Mouse (Mus musculus) thymus, adult 2 months (tissue): ENCODE results near the gene Gmpr2. TPM values are rescaled to one million over a fixed set of nuclear protein-coding genes. Genes with fewer than 3 reads are reported as not detected.

Source experiments
- DNase-seq: peaks from one replicate; pipeline ENCODE4 v3.0.0; 2021
- H3K27ac ChIP-seq: fragments of 200-500 bp; 2 replicates; pipeline ENCODE4 v1.5.1; 2012; ENCODE audit warnings: low read length, control low read depth; ENCODE audit not compliant: control insufficient read depth, insufficient read depth
- H3K27me3 ChIP-seq: fragments of 200-500 bp; 2 replicates; pipeline ENCODE4 v1.6.1; 2012; ENCODE audit warnings: mild to moderate bottlenecking, low read length, moderate library complexity, mixed read lengths; ENCODE audit not compliant: control insufficient read depth, insufficient read depth
- H3K36me3 ChIP-seq: fragments of 200-500 bp; 2 replicates; pipeline ENCODE4 v1.6.1; 2012; ENCODE audit warnings: mild to moderate bottlenecking, low read length, moderate library complexity; ENCODE audit not compliant: control insufficient read depth, insufficient read depth
- H3K4me1 ChIP-seq: fragments of 200-500 bp; replicated peaks from 2 replicates; pipeline ENCODE4 v1.6.1; 2012; ENCODE audit warnings: low read length; ENCODE audit not compliant: control insufficient read depth, insufficient read depth
- H3K4me3 ChIP-seq: fragments of 200-500 bp; 2 replicates; pipeline ENCODE4 v1.5.1; 2012; ENCODE audit warnings: mild to moderate bottlenecking, low read length, control low read depth, moderate library complexity; ENCODE audit not compliant: control insufficient read depth, insufficient read depth
- CTCF ChIP-seq: fragments of 200-500 bp; IDR thresholded peaks from 2 replicates; pipeline ENCODE4 v1.5.1; 2012; ENCODE audit warnings: mild to moderate bottlenecking, control low read depth, low read length, moderate library complexity, borderline replicate concordance; ENCODE audit not compliant: control insufficient read depth, poor library complexity, insufficient read depth; ENCODE audit errors: extremely low read depth
- POLR2A ChIP-seq: fragments of 200-500 bp; IDR thresholded peaks from 2 replicates; pipeline ENCODE4 v1.6.1; 2012; ENCODE audit warnings: mild to moderate bottlenecking, low read length, control low read depth, moderate library complexity; ENCODE audit not compliant: control insufficient read depth, poor library complexity, insufficient read depth; ENCODE audit errors: extremely low read depth
- WGBS: fragments of 180-500 bp; shearing (Covaris S2); methylation state at CpG from one replicate; pipeline ENCODE4 v1.1.7; 2018; 5-methylcytosine and 5-hydroxymethylcytosine counted together
- polyA plus RNA-seq: library from polyadenylated mRNA; depleted of rRNA; stranded (reverse); fragments of >200 nt; gene quantifications from 2 replicates; pipeline ENCODE4 v1.2.3, GENCODE M21; 2012

The Gmpr2 gene
- polyA plus RNA-seq, 1 experiment, result 40.9 TPM

DNA sequence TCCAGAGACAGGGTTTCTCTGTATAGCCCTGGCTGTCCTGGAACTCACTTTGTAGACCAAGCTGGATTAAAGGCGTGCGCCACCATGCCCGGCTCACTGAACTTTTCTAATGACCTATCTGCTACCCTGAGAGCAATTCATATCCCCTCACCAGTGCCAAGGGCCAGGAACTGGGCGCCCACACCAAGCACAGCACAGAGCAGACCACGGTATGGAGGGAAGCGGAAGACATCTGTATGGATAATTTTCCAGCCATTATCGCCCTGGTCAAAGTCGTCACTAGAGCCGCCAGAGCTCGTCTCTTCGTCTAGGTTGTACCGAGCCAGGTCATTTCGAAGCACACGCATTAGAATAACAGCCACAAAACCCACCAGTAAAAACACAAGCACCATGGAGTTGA, 30.9 kb upstream of the Gmpr2 start:
- DNase-seq, result no peak
- H3K36me3 ChIP-seq, result no peaks in the 10 kb centered on the region; the same call in 1 of the 2 replicates
- 96% methylated on average over 14 of the region's 14 CpGs for WGBS
- H3K4me3 ChIP-seq, result no peak overlapping the region
- H3K27ac ChIP-seq, result no peak overlapping the region
- TF ChIP-seq CTCF (no peak), POLR2A (no peak)
- H3K27me3 ChIP-seq, result no peaks in the 10 kb centered on the region
- peaks cover 15% of the 10 kb centered on the region for H3K4me1 ChIP-seq

DNA sequence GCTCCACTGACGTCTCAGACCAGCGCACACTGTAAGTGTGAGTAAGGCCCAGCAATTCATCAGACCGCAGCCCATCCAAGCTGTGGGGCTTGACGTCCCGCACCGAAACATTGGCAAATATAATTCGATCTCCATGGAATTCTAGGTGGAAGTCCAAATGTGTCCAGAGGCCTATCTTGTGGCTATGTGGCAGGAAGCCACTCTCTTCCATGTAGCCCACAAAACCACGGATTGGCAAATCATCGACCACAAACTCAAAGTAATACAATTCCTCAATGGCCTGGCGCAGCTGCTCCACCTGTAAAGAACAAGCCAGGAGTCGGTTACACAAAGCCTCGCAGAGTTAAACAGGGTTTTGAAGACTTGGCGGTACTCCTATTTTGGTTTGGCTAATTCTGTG, 30.4 kb upstream of the Gmpr2 start:
- Histone ChIP-seq H3K4me3 (no peak overlapping the region), H3K4me1 (peaks cover 15% of the 10 kb centered on the region), H3K27ac (no peak overlapping the region), H3K36me3 (no peaks in the 10 kb centered on the region; the same call in 1 of the 2 replicates), H3K27me3 (no peaks in the 10 kb centered on the region)
- no peak for DNase-seq
- 78% methylated on average over 13 of the region's 13 CpGs for WGBS
- TF ChIP-seq POLR2A (no peak), CTCF (no peak)

DNA sequence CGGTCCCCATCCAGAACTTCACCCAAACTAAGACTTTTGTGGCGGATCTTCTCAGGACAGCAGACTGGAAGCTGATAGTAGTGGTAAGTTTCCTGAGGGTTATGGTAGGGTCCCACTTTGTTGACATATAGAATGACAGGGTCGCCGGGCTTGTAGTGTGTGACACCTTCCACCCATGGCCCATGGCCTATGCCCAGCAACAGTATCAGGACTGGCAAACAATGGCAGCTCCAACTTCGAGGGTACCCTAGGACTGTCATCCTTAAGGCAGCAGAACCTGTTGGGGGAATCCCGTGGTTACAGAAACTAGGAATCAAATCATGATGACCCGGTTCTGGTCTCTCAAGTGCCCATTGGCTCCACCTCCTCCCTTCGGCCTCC, 29.1 kb upstream of the Gmpr2 start:
- H3K27ac ChIP-seq, result no peak overlapping the region
- DNase-seq, result no peak
- H3K4me1 ChIP-seq, result peaks cover 15% of the 10 kb centered on the region
- TF ChIP-seq CTCF, result no peak
- TF ChIP-seq POLR2A, result no peak
- WGBS, result 24% methylated on average over 8 of the region's 8 CpGs
- peak overlapping the region; percentile 65 for H3K4me3 ChIP-seq
- no peaks in the 10 kb centered on the region for H3K27me3 ChIP-seq
- H3K36me3 ChIP-seq, result no peaks in the 10 kb centered on the region; the same call in 1 of the 2 replicates

DNA sequence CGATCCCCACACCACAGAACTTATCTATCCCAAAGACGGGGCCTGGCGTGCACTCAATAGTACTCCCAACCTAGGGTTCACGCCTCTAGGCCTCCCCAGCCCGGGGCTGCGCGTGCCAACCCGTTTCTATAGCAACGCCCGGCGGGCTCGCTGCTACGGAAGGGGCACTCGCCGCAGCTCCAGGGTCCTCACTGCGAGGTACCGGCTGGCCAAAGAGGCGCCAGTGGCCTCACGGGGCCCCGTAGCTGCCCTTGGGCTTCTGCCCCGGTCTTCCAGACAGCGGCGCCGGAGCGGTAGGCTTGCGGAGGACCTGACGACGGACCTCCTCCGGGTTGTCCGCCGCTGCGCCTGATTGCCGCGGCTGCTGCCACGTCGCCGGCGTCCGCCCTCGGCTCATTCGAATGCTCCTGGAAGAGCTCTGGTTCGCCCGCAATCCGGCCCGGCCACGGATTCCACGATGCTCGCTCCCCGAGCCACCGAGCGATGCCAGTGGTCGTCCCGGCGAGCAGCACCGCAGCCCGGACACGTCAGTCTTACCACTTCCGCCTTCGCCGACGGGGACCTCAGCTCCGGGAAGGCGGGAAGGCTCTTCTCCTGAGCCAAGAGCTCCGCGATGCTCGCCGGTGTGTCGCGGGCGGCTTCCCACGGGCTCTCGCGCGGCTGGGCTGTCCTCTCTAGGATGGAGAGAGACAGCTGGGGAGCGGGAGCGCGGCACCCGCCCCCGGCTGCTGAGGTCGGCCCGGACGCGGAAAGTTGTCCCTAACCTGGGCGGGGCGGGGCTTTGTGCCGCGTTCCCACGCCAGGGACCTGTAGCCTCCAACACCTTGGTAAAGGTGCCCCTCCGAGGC, 28.5 kb upstream of the Gmpr2 start, which contains the start of gene Tm9sf1:
Tm9sf1 (minus strand) TSS at position 747 of the 848 bp plus-strand sequence.
- TF ChIP-seq CTCF, result peak; percentile 51; the same call in 1 of the 2 replicates
- peak; percentile 56; the same call in 1 of the 2 replicates for TF ChIP-seq POLR2A
- H3K36me3 ChIP-seq, result no peaks in the 10 kb centered on the region; the same call in 1 of the 2 replicates
- peaks cover 15% of the 10 kb centered on the region for H3K4me1 ChIP-seq
- H3K27me3 ChIP-seq, result no peaks in the 10 kb centered on the region
- DNase-seq, result peak; percentile 83
- H3K4me3 ChIP-seq, result peak within 1 kb of the TSS; percentile 65
- under 1% methylated on average over 89 of the region's 89 CpGs for WGBS
- peak within 1 kb of the TSS; percentile 31 for H3K27ac ChIP-seq

DNA sequence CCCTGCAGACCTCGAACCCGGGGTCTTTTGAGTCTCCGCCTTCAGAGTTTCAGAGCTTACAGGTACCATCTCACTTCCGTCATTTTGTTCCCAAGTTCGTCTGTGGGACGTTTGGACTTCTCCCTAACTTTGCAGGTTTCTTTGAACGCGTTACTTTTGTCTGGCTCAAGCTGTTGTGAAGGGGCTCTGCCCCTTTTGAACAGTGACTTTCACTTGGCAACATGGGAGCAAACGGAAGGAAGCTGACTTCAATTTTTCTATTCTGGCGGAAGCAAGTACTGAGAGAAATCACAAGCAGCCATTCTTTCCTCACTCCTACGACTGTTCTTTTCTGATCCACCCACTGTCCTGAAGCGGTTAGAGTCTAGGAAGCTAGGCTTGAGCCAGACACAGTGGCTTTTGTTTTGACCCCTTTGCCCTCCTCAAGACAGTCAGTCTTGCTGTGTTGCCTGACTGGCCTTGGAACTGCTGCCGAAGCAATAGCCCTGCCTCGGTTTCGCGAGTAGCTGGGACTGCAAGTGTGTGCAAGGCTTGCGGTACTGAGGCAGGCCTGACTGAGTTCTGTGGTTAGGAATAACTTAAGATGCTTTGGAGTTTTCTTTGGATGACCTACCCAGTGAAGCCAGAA, 27.4 kb upstream of the Gmpr2 start:
- H3K4me1 ChIP-seq, result peaks cover 15% of the 10 kb centered on the region
- H3K27me3 ChIP-seq, result no peaks in the 10 kb centered on the region
- peak; percentile 35 for DNase-seq
- TF ChIP-seq CTCF, result no peak
- TF ChIP-seq POLR2A, result no peak
- H3K27ac ChIP-seq, result peak overlapping the region; percentile 31
- 5% methylated on average over 17 of the region's 17 CpGs for WGBS
- no peaks in the 10 kb centered on the region; the same call in 1 of the 2 replicates for H3K36me3 ChIP-seq
- H3K4me3 ChIP-seq, result peak overlapping the region; percentile 65

DNA sequence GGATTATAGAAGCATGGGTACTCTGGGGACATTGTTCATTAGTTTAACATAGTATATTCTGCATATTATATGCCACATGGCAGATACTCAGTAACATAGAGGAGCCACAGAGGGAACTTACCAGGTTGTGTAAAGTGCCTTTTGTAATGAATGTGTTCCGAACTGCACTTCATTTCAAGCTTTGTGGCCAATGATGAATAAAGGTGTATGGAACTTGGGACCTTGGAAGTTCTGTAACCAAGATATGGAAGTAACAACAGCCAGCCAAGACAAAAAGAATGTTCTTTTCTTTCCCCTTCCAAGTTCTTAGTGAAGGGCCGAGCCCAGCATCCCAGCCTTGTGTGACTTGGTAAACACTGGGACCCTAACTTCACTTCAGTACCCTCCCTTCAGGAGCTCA, 21.9 kb upstream of the Gmpr2 start, which contains the start of gene Tssk4:
Tssk4 (plus strand) TSS at position 301 of the 400 bp plus-strand sequence.
- no peak within 1 kb of the TSS for H3K27ac ChIP-seq
- no peaks in the 10 kb centered on the region for H3K27me3 ChIP-seq
- H3K4me1 ChIP-seq, result peaks cover 15% of the 10 kb centered on the region
- no peak for TF ChIP-seq CTCF
- TF ChIP-seq POLR2A, result no peak
- H3K36me3 ChIP-seq, result no peaks in the 10 kb centered on the region
- H3K4me3 ChIP-seq, result no peak within 1 kb of the TSS
- DNase-seq, result no peak
- WGBS, result 98% methylated on average over 2 of the region's 2 CpGs
